Mouse (Mus musculus) gonadal fat pad, adult 2 months (tissue): ENCODE results near the gene Zfr. TPM values are rescaled to one million over a fixed set of nuclear protein-coding genes. Genes with fewer than 3 reads are reported as not detected.

Experiments used
- DNase-seq: peaks from one replicate; pipeline ENCODE4 v3.0.0-alpha.2; 2012; ENCODE audit warnings: low read depth
- polyA plus RNA-seq: library from polyadenylated mRNA; depleted of rRNA; stranded (reverse); fragments of >200 nt; gene quantifications from 2 replicates; pipeline ENCODE4 v1.2.3, GENCODE M21; 2012; rRNA removed

Gene Zfr
- polyA plus RNA-seq = 98.9 and 124 TPM in 2 replicates

DNA sequence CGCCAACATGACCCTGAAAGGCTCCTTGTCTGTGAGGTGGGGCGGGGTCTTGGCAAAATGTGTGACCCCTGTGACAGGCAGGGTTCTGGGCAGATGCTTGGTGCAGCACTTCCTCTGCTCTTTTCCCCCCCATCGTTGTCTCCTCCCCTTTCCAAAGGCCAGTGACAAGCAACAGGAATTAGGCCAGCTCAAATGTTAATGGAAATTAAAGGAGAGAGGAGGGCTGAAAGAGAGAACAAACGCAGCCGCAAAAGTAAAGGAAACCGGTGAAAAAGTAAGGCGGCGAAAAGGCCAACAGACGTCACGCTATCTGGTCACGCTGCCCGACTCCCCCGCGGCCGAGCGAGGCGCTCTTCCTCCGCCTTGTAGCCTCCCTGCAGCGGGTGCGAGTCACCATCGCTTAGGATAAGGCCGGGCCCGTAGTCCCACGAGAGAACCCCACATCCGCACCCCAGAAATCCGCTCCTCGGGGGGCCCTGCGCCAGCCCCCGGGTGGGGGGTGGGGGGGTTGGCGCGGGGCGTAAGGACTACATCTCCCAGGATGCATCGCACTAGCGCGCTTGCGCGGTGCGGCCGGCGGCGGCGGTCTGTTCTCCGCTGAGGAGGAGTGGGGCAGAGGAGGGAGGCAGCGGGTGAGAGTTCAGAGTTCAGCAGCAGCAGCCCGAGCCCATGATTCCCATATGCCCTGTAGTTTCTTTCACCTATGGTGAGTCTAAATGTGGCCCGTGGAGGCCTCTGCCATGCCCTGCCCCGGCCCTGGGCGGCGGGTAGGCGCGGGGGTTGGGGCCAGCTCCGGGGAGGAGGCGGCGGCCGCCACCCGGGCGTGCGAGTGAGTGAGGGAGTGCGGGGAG, at the start of gene Zfr:
Gene Zfr (plus strand): TSS at position 590 of the 851 bp plus-strand sequence.
- DNase-seq = no peak

DNA sequence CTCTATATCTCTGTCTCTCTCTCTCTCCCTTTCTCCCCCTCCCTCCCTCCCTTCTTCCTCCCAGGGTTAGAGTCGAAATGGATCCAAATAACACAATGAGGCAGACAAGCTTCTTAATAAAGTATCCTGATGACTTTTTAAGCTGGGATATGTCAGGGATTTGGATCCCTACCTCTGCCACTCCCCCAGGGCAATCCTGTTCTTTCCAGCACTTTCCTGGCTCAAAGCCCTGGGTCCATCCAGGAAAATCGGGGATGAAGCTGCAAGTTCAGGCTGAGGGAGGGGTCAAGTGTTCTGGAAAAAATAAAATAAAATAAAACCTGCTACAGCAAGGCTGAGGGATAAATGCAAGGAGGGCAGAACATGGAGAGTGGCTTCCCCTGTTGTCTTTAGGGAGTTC, 49.7 kb upstream of the Zfr start:
- peak; percentile 13 for DNase-seq

DNA sequence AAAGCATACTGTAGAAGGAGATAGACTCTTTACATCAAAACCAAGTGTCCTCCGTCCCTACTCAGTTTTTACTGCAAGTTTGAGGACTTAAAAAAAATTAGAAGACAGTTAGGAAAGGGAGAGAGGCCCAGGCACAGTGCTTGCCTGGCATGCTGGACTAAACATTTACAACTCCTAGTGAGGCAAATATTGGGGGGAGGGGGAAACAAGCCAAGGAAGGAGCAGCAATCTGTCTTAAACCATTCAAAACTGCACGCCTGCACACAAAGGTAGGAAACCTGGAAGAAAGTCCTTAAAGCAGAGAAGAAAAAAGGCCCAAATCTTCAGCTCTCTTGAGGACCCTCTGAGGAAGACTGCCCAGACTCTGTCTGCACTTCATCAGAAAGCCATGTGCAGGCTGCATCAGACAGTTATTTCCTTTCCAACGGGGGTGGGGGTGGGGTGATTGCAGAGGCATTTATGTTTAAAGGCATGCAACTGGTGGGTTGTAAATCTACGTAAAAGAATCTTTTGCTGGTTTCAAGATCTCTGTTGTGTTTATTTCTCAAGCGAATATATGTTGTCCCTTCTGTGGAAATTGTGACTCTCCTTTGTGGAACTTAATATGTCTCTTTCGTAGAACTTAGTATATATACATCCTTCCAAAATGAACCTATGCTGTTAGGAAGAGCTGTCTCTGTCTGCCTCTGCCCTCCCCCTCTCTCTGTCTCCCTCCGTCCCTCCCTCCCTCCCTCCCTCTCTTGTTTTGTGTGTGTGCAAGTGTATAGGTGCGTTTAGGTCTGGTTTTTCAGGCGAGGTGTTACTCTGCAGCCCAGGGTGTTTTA, 49.0 kb upstream of the Zfr start:
- DNase-seq = no peak

DNA sequence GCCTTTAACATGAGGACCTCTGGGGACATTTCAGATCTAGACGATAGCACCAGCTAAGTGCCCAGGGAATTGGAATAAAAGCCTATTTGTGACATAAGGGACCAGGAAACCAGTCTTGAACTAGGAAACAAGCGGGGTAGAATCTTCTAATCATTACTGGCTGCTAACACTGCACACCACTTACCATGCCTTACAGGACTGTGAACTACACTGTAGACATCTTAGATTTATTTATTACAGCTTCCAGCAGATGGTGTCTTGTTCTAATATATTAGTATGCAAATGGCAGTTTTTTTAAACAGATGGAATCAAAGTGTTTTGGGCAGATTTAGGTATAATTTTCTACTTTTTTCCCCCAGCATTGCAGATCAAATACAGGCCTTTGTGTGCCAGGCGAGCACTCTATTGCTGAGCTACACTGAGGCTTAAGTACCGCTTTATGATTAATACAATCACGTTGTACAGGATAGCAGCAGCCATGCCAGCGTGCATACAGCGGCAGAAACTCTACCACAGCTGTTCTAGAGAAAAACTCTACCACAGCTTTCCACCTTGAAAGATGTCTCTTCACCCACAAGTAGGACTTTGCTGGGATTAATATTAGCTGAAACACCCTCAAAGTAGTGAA, 44.8 kb upstream of the Zfr start:
- no peak for DNase-seq

DNA sequence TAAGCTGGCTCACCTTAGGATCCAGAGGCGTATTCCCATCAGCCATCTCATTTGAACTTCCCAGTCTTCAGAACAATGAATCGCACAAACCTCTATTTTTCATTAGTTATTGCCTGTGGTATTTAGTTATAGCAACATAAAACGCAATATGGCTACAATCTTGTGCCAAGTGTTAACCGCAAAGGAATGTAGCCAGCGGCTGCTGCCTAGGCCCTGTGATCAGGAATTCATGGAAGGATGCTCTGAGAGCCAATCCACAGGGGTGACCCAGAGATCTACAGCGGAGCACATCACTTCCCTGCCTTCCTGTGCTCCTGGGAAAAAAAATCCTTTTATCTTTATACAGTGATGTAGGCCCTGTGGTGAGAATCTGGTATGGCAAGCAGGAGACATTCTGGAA, 43.2 kb upstream of the Zfr start:
- DNase-seq = no peak

DNA sequence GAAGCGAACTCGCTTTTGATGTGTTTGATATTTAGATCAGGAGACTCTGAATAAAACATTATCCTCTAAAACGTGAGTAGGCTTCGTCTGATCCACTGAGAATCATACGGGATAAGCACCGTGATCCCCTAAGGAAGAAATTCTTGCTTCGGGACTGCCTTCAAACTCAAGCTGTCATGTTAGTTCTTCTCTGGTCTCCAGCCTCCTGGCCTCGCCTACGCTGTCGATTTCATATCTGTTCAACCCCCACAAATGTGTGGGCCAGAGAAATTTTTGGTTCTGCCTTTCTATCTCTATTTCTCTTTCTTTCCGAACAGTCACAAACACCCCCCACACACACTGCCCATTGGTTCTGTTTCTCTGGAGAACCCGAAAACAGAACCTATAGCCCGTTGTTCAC, 35.3 kb upstream of the Zfr start:
- DNase-seq = no peak

GRCm38 (mm10) chr15:12084164-12084563, 33.5 kb upstream of the Zfr start:
- DNase-seq = no peak

DNA sequence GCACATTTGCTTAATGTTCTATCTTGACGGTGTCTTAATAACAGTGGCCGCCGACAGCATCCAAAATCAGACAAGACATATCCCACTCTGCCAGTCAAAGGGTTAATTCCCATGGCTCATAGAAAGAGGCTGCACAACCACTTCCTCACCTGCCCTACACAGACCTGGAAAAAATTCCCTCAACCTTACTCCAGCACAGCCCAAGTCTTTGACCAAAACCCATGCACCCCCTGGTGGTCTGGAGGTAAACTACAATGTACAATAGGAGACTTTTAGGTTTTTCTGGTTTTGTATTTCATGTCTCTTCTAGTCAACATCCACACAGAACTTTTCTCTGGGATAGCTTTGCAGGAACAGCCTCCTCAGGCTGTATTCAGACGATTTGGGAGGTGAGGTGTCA, 32.8 kb upstream of the Zfr start:
- no peak for DNase-seq

DNA sequence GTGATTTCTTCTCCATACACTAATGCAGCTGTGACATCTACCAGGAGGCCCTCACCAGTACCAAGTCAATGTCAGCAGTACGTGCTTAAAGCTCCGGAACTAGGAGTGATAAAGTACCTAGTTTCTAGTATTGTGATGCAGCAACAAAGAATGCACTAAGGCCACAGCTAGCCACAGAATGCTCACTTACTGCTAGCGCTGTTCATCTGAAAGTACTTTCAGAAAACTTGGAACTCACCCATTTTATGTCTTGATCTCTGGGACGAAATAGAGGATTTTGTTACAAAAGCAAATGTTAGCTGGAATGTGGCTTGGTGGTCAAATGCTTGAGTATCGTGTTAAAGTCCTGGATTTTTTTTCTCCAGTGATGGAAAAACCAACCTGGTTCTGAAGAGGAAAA, 30.0 kb upstream of the Zfr start:
- DNase-seq = no peak

- DNase-seq = no peak
These were observed 29.5 kb upstream of the Zfr start for GRCm38 (mm10) chr15:12088091-12088490.

- no peak for DNase-seq
These were observed 27.5 kb upstream of the Zfr start for GRCm38 (mm10) chr15:12090087-12090486.

DNA sequence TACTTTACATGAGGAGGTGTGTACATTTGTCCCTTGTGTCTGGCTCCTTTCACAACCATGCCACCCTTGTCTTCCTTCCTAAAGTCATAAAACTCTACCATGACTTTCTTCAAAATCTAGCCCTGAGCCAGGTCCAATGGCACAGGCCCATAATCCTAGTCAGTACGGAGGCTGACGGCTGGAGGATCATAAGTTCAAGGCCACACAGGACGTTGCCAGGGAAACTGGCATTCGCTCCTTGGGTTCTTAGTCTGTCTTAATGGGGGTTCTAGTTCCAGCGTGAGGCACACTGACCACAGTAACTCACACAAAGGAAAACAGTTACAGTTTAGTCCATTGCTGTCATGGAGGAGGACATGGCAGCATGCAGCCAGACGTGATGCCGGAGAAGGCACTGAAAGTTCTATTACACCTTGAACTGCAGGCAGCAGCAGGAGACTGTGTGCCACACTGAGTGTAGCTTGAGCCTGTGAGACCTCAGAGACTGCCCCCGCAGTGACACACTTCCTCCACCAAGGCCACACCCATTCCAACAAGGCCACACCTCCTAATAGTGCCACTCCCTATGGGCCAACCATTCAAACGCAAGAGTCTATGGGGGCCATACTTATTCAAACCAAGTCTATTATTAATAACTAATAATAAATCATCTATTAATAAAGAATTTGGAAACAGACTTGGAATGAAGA, 26.5 kb upstream of the Zfr start:
- DNase-seq = no peak

- DNase-seq = no peak
These were observed 25.7 kb upstream of the Zfr start for GRCm38 (mm10) chr15:12091781-12092458.

GRCm38 (mm10) chr15:12093026-12093960, 24.3 kb upstream of the Zfr start:
- no peak for DNase-seq

GRCm38 (mm10) chr15:12093961-12094566, 23.6 kb upstream of the Zfr start:
- DNase-seq = no peak

- no peak for DNase-seq
These were observed 21.2 kb upstream of the Zfr start for GRCm38 (mm10) chr15:12096447-12096846.

GRCm38 (mm10) chr15:12097344-12097743, 20.3 kb upstream of the Zfr start:
- DNase-seq = no peak

- peak; percentile 62 for DNase-seq
These were observed 16.7 kb upstream of the Zfr start for GRCm38 (mm10) chr15:12100912-12101311.

GRCm38 (mm10) chr15:12103763-12104162, 13.9 kb upstream of the Zfr start:
- DNase-seq = peak; percentile 64

GRCm38 (mm10) chr15:12104827-12105226, 12.8 kb upstream of the Zfr start:
- peak; percentile 72 for DNase-seq
